Mouse (Mus musculus) left cerebral cortex, adult 18-20 months (tissue): ENCODE data around the gene Gm20605. TPM values are rescaled to one million over a fixed set of nuclear protein-coding genes. Genes with fewer than 3 reads are reported as not detected.

Experiments
- DNase-seq, 2 experiments: peaks; one replicate each; pipeline ENCODE4 v3.0.0; 2021 to 2022; ENCODE audit warnings: low spot score in 2 of 2, mixed read lengths in 1 of 2
- total RNA-seq, 2 experiments: library from RNA; stranded (reverse); gene quantifications; 2 replicates each; pipeline ENCODE4 v1.2.3; 2021

The Gm20605 gene
- total RNA-seq, 2 experiments from 2014 or later = 9.7 to 10.1 TPM

- no peak for DNase-seq
Measured at GRCm38 (mm10) chr5:137685653-137686052, 56.7 kb downstream of the Gm20605 start.

GRCm38 (mm10) chr5:137686127-137686790 is 57.3 kb downstream of the Gm20605 start:
- DNase-seq = no peak

- DNase-seq = no peak
Measured at GRCm38 (mm10) chr5:137689974-137690373, 61.0 kb downstream of the Gm20605 start.

- DNase-seq = no peak
Measured at GRCm38 (mm10) chr5:137690531-137690930, 61.6 kb downstream of the Gm20605 start.

GRCm38 (mm10) chr5:137691881-137692280 is 62.9 kb downstream of the Gm20605 start:
- no peak for DNase-seq

Other genes starting within 250 kb of the Gm20605 start
- gene Zan, start 152.1 kb upstream of the Gm20605 start, total RNA-seq = under 1 TPM; 0.12 to 0.30 TPM
- gene Pop7, start 126.7 kb upstream of the Gm20605 start, total RNA-seq = 10 to 100 TPM; 31.3 to 33.3 TPM
- 10 to 100 TPM; 62.3 to 65.6 TPM for gene Gigyf1, start 110.6 kb upstream of the Gm20605 start, total RNA-seq
- not detected for gene Epo, start 95.9 kb upstream of the Gm20605 start, total RNA-seq
- gene Gnb2, start 95.7 kb upstream of the Gm20605 start, total RNA-seq = 100 to 1,000 TPM; 607 to 661 TPM
- 100 to 1,000 TPM; 112 to 115 TPM for gene Actl6b, start 75.7 kb upstream of the Gm20605 start, total RNA-seq
- 10 to 100 TPM; 12.8 to 13.2 TPM for gene Tfr2, start 59.3 kb upstream of the Gm20605 start, total RNA-seq
- gene Mospd3, start 28.1 kb upstream of the Gm20605 start, total RNA-seq = 10 to 100 TPM; 23.0 to 24.6 TPM
- gene Pcolce, start 15.4 kb upstream of the Gm20605 start, total RNA-seq = 10 to 100 TPM; 12.6 to 15.2 TPM
- under 1 TPM; 0.21 to 0.45 TPM for gene Fbxo24, start 173 bp upstream of the Gm20605 start, total RNA-seq
- 10 to 100 TPM; 13.8 to 14.3 TPM for gene Lrch4, start 54 bp upstream of the Gm20605 start, total RNA-seq
- 10 to 100 TPM in 1 of 2 experiments, 1 to 10 TPM in 1; 6.9 to 10.6 TPM for gene Sap25, start 12.2 kb downstream of the Gm20605 start, total RNA-seq
- under 1 TPM; 0.44 to 0.87 TPM for gene Irs3, start 16.5 kb downstream of the Gm20605 start, total RNA-seq
- gene Agfg2, start 55.6 kb downstream of the Gm20605 start, total RNA-seq = 10 to 100 TPM; 46.9 to 48.9 TPM
- gene Nyap1, start 112.4 kb downstream of the Gm20605 start, total RNA-seq = 10 to 100 TPM; 80.1 to 82.0 TPM
- 100 to 1,000 TPM; 139 to 145 TPM for gene Tsc22d4, start 116.6 kb downstream of the Gm20605 start, total RNA-seq
- gene Ppp1r35, start 149.7 kb downstream of the Gm20605 start, total RNA-seq = 10 to 100 TPM; 23.7 to 25.7 TPM
- 10 to 100 TPM; 39.1 to 50.2 TPM for gene Mepce, start 158.5 kb downstream of the Gm20605 start, total RNA-seq
- 1 to 10 TPM; 5.9 to 7.6 TPM for gene Zcwpw1, start 158.6 kb downstream of the Gm20605 start, total RNA-seq
- gene Pilra, start 207.1 kb downstream of the Gm20605 start, total RNA-seq = under 1 TPM; 0.51 to 0.91 TPM
- not detected for gene Pilrb1, start 228.9 kb downstream of the Gm20605 start, total RNA-seq
- under 1 TPM in 1 of 2 experiments, not detected in 1; 0.19 TPM for gene Pilrb2, start 242.6 kb downstream of the Gm20605 start, total RNA-seq